Mouse (Mus musculus) liver, adult 2 months (tissue): ENCODE measurements around the gene Mansc4.

ENCODE experiments used
- CTCF ChIP-seq: fragments of 200-500 bp; IDR thresholded peaks from 2 replicates; pipeline ENCODE4 v1.5.1; 2011; ENCODE audit warnings: low read depth, low read length, control low read depth
- POLR2A ChIP-seq: fragments of 200-500 bp; IDR thresholded peaks from 2 replicates; pipeline ENCODE4 v1.6.1; 2011; ENCODE audit warnings: low read length, control low read depth; ENCODE audit not compliant: insufficient read depth; ENCODE audit errors: extremely low read depth

DNA sequence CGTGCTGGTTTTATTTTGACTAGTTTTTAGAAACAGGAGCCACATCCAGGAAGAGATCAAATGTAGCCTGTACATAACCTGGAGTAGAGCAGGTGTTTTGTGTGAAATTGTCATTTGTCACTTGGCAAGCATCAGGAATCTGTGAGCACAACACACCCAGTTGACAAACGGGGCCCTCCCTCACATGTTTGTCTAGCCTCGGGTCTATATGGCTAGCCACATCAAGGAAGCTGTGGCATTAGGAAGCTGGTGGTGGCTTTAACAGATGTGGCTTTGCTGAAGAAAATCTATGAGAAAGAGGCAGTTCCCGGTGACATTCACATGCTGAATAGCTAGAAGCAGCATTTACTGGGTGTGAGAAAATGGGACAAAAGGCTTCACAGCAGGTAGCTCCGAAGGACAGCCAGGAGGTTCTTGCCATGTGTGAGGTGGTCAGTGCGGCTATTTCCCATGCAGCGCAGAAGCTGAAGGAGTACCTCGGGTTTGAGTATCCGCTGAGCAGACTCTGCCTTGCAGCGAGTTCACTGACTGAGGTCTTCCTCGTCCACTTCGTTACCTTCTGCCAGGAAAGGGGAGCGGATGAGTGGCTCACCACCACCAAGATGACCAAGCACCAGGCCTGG lies 54.4 kb downstream of the Mansc4 start, which contains the start of gene Rep15:
- TF ChIP-seq CTCF (no peak), POLR2A (no peak)
